Mouse (Mus musculus): ENCODE results near the gene Unc93b1. TPM values are rescaled to one million over a fixed set of nuclear protein-coding genes. Genes with fewer than 3 reads are reported as not detected.
"Not testable (repeated sequence)": the region's sequence is repeated elsewhere in the genome, so short reads cannot be mapped to it uniquely, and the experiment has no call there.

Gene Unc93b1
- polyA plus RNA-seq, 1 experiment from 2014 or later, result 14.8 TPM

DNA sequence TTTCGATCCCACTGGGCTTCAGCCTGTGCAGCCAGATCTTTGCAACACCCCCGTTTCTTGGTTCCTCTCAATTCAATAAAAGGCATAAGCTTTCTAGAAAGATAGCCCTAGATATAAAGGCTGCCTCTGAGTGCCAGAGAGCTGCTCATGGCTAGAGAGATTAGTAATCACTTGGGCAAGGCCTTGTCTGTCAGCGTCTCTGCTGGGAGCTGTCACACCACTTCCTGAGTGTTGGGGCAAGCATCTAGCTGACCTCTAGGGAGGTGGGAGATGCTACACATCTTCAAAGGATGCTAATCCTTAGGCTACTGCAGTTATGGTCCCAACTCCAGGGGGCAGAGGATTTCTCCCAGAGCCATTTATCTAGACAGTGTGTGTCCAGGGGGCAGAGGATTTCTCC lies 32.3 kb downstream of the Unc93b1 start:
- ATAC-seq (ENCODE audit: insufficient read depth), result no peak
- no peaks in the 10 kb centered on the region for H3K36me3 ChIP-seq (ENCODE audit: insufficient read depth)
- no peak overlapping the region for H3K4me3 ChIP-seq (ENCODE audit: low read depth, low read length)
- H3K27ac ChIP-seq (ENCODE audit: low read depth), result no peak overlapping the region
- no peaks in the 10 kb centered on the region for H3K4me1 ChIP-seq (ENCODE audit: insufficient read depth)
- H3K9me3 ChIP-seq (ENCODE audit: low read depth, low read length), result no peaks in the 10 kb centered on the region
- no peak for TF ChIP-seq CTCF (IDR thresholded peaks at IDR 0.05; ENCODE audit: low read depth)
- no peak overlapping the region for H3K4me2 ChIP-seq
- WGBS, result 36% methylated on average over 3 of the region's 3 CpGs
- H3K27me3 ChIP-seq (ENCODE audit: insufficient read depth, low read length), result no peaks in the 10 kb centered on the region
- H3K9ac ChIP-seq, result no peak overlapping the region
- DNase-seq, result no peak

DNA sequence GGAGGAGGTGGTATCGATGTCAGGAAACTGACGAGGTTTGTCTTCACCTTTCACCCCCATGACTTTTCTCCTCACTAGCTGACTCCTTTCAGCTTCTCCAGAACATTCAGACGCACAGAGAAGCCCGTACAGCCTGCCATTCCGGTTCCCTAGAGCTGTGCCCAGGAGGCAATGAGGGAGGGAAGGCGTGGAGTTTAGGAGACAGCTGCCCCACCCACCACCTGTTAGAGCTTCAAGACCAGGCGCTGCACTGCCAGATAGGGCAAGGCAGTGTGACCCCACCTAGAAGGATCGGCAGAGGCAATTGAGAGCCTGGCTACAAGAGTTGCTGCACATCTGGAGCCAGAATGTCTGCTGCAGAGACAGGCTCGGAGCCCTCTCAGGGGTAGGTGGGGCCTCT lies 37.2 kb downstream of the Unc93b1 start, which contains the start of gene Aldh3b2:
Gene Aldh3b2, plus strand, starts transcription at position 100 of the 400 bp plus-strand sequence.
- no peaks in the 10 kb centered on the region for H3K4me1 ChIP-seq (ENCODE audit: insufficient read depth)
- H3K4me3 ChIP-seq (ENCODE audit: low read depth, low read length), result no peak within 1 kb of the TSS
- no peak within 1 kb of the TSS for H3K4me2 ChIP-seq
- ATAC-seq (ENCODE audit: insufficient read depth) (no peak), DNase-seq (peak; percentile 38)
- no peak within 1 kb of the TSS for H3K9ac ChIP-seq
- no peak for TF ChIP-seq CTCF (IDR thresholded peaks at IDR 0.05; ENCODE audit: low read depth)
- H3K36me3 ChIP-seq (ENCODE audit: insufficient read depth), result no peaks in the 10 kb centered on the region
- 24% methylated on average over 9 of the region's 9 CpGs for WGBS
- H3K27me3 ChIP-seq (ENCODE audit: insufficient read depth, low read length), result no peaks in the 10 kb centered on the region
- H3K9me3 ChIP-seq (ENCODE audit: low read depth, low read length), result no peaks in the 10 kb centered on the region
- H3K27ac ChIP-seq (ENCODE audit: low read depth), result no peak within 1 kb of the TSS

DNA sequence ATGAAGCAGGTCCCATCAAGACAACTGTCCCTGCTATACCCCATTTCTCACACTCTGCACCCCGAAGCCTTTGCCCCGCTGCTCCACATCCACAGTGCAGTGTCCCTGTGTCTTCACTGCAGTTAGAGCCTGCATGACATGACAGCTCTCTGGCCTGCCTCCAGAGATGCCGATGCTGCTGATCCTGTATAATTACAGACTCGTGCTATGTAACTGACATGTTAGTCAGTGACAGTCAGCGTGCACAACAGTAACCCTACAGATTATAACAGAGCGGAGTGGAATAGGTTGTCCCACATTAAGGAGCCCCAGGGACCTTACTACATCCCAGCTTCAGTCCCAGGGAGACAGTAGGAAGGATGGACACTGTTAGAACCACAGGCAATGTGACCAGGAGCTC lies 39.6 kb downstream of the Unc93b1 start:
- WGBS, result 57% methylated on average over 6 of the region's 6 CpGs
- H3K9me3 ChIP-seq (ENCODE audit: low read depth, low read length); H3K4me3 ChIP-seq (ENCODE audit: low read depth, low read length); H3K9ac ChIP-seq; H3K27me3 ChIP-seq (ENCODE audit: insufficient read depth, low read length); H3K27ac ChIP-seq (ENCODE audit: low read depth); H3K36me3 ChIP-seq (ENCODE audit: insufficient read depth); H3K4me1 ChIP-seq (ENCODE audit: insufficient read depth); DNase-seq; H3K4me2 ChIP-seq; ATAC-seq (ENCODE audit: insufficient read depth): not testable (repeated sequence)

DNA sequence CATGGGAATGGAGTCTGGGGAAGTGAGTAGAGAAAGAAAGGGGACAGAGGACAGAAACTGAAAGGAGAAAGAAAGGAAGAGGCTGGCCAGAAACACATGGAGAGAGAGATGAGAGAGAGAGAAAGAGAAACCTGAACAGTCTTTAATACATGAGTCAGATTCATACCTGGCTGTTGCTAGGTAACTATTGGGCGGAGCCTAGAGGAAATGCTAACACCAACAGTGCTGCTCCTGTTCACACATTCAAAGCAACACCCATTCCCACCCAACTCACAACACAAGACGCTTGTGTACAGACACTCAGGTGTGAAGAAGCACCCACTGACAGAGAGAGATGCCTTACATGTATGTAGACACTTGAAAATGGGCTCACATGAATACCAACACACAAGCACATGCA lies 40.9 kb downstream of the Unc93b1 start:
- WGBS, result 48% methylated on average over 2 of the region's 2 CpGs

DNA sequence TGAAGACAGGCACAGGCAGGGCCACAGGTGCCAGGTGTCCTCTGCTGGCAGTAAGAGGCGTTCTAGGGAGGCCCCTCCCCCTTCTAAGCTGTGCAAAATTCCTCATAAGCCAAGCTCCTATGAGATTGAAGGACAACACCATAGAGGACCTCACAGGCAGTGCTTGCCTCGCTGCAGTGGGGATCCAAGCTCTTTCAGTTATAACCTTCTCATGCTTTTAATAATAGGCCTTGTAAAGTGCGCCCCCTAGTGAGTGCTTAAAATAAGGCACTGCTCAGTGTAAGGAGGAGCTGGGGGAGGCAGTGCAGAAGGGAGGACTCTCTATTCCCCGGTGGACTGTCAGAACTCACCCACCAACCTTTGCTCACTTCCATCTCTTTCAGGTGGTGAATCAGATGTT lies 45.3 kb downstream of the Unc93b1 start:
- ATAC-seq (ENCODE audit: insufficient read depth) (peak; percentile 82), DNase-seq (peak; percentile 95)
- no peaks in the 10 kb centered on the region for H3K36me3 ChIP-seq (ENCODE audit: insufficient read depth)
- no peaks in the 10 kb centered on the region for H3K4me1 ChIP-seq (ENCODE audit: insufficient read depth)
- no peaks in the 10 kb centered on the region for H3K9me3 ChIP-seq (ENCODE audit: low read depth, low read length)
- no peak overlapping the region for H3K27ac ChIP-seq (ENCODE audit: low read depth)
- no peaks in the 10 kb centered on the region for H3K27me3 ChIP-seq (ENCODE audit: insufficient read depth, low read length)
- 7% methylated on average over 4 of the region's 4 CpGs for WGBS
- TF ChIP-seq CTCF (IDR thresholded peaks at IDR 0.05; ENCODE audit: low read depth), result peak; percentile 93
- H3K4me3 ChIP-seq (ENCODE audit: low read depth, low read length), result no peak overlapping the region
- no peak overlapping the region for H3K9ac ChIP-seq
- H3K4me2 ChIP-seq, result no peak overlapping the region

More for the DNA sequence above, 40.9 kb downstream of the Unc93b1 start:
- no peak for TF ChIP-seq CTCF (IDR thresholded peaks at IDR 0.05; ENCODE audit: low read depth)
- ATAC-seq (ENCODE audit: insufficient read depth), result no peak
- H3K27ac ChIP-seq (ENCODE audit: low read depth), result no peak overlapping the region
- H3K27me3 ChIP-seq (ENCODE audit: insufficient read depth, low read length), result no peaks in the 10 kb centered on the region
- no peaks in the 10 kb centered on the region for H3K4me1 ChIP-seq (ENCODE audit: insufficient read depth)
- no peak overlapping the region for H3K9ac ChIP-seq
- no peaks in the 10 kb centered on the region for H3K9me3 ChIP-seq (ENCODE audit: low read depth, low read length)
- no peaks in the 10 kb centered on the region for H3K36me3 ChIP-seq (ENCODE audit: insufficient read depth)
- DNase-seq, result no peak
- no peak overlapping the region for H3K4me2 ChIP-seq
- H3K4me3 ChIP-seq (ENCODE audit: low read depth, low read length), result no peak overlapping the region

DNA sequence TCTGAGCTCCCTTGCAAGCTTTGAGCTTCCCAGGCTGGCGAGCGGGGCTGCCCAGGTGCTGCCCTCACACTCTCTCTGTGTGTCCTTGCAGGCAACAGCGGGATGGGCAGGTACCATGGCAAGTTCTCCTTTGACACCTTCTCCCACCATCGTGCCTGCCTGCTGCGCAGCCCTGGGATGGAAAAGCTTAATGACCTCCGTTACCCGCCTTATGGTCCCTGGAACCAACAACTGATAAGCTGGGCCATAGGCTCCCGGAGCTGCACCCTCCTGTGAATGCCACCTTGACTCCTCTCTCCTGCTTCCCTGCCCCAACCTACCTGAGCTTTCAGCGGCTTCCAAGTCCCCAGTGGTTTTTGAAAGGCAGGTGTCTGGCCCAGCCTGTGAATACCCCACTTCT lies 45.9 kb downstream of the Unc93b1 start:
- H3K9me3 ChIP-seq (ENCODE audit: low read depth, low read length), result no peaks in the 10 kb centered on the region
- no peak overlapping the region for H3K9ac ChIP-seq
- DNase-seq (no peak), ATAC-seq (ENCODE audit: insufficient read depth) (no peak)
- WGBS, result 67% methylated on average over 9 of the region's 9 CpGs
- H3K36me3 ChIP-seq (ENCODE audit: insufficient read depth), result no peaks in the 10 kb centered on the region
- H3K4me2 ChIP-seq, result no peak overlapping the region
- H3K4me1 ChIP-seq (ENCODE audit: insufficient read depth), result 0 out of 2 replicates have a peak, but pooled peaks cover 2% of the 10 kb centered on the region
- no peak for TF ChIP-seq CTCF (IDR thresholded peaks at IDR 0.05; ENCODE audit: low read depth)
- no peak overlapping the region for H3K4me3 ChIP-seq (ENCODE audit: low read depth, low read length)
- H3K27me3 ChIP-seq (ENCODE audit: insufficient read depth, low read length), result no peaks in the 10 kb centered on the region
- no peak overlapping the region for H3K27ac ChIP-seq (ENCODE audit: low read depth)

GRCm38 (mm10) chr19:3983527-3984200 lies 48.7 kb downstream of the Unc93b1 start:
- H3K36me3 ChIP-seq (ENCODE audit: insufficient read depth), result no peaks in the 10 kb centered on the region
- TF ChIP-seq CTCF (IDR thresholded peaks at IDR 0.05; ENCODE audit: low read depth), result no peak
- H3K4me1 ChIP-seq (ENCODE audit: insufficient read depth), result 0 out of 2 replicates have a peak, but pooled peaks cover 7% of the 10 kb centered on the region
- no peak overlapping the region for H3K27ac ChIP-seq (ENCODE audit: low read depth)
- no peaks in the 10 kb centered on the region for H3K9me3 ChIP-seq (ENCODE audit: low read depth, low read length)
- WGBS, result 50% methylated on average over 9 of the region's 9 CpGs
- no peak overlapping the region for H3K4me3 ChIP-seq (ENCODE audit: low read depth, low read length)
- ATAC-seq (ENCODE audit: insufficient read depth) (no peak), DNase-seq (no peak)
- H3K9ac ChIP-seq, result no peak overlapping the region
- no peaks in the 10 kb centered on the region for H3K27me3 ChIP-seq (ENCODE audit: insufficient read depth, low read length)
- no peak overlapping the region for H3K4me2 ChIP-seq
